Mouse (Mus musculus) heart, postnatal 25 days (tissue): ENCODE data around the gene Podnl1. TPM values are rescaled to one million over a fixed set of nuclear protein-coding genes. Genes with fewer than 3 reads are reported as not detected.

Experiments
- DNase-seq: peaks from one replicate; pipeline ENCODE4 v3.0.0; 2022; ENCODE audit warnings: low spot score
- intact Hi-C: fragments of 180-260 bp; cut with DNase I; formaldehyde crosslinking; loops from one replicate; pipeline ENCODE4 v1.15.1; 2025
- microRNA-seq: library from miRNA; unstranded; fragments of <30 nt; microRNA quantifications from one replicate; pipeline ENCODE4 v1.2.0, GENCODE M21; 2022
- total RNA-seq, 2 experiments: library from RNA; stranded (reverse); gene quantifications; 2 replicates each; pipeline ENCODE4 v1.2.3; 2021

The Podnl1 gene
- total RNA-seq, 2 experiments from 2014 or later: not detected

DNA sequence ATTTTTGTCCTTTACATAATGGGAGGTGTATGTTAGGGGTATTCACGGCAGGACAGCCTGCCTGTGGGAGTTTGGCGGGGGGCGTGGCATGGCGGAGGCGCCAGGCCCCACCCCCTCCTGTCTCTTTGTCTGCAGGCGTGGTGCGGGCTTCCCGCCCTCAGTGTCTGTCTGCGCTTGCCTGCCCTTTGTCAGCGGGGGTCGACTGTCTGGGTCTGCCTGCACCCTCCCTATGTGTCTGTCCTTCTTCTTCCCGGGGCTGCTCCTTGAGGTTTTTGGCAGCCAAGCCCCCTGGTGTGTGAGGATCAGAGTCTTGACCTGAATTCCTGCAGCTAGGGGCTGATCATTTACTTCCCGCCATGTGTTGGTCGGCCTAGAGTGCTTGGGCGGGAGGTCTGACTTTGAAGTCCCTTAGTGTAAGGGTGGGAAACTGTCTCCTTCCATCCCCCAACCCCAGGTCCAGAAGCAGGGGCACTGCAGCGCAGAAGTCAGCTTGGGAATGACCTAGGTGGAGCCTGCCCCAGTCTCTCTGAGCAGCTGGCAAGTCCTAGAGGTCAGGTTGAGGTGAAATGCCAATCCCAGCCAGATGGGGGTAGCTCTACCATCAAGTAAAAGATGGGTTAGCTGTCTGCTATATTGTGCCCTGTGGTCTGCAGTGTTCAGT lies 54.9 kb downstream of the Podnl1 start:
- intact Hi-C loops: loop anchor here (5.0 to 10.0 kb wide), 2 partner anchors 54 to 138 kb away; partner anchors contain the start of genes Il27ra, Rln3 and Zswim4
- no peak for DNase-seq

Small RNAs within 50 kb of the gene (microRNA-seq; reads per million reads assigned to microRNA genes)
- gene Gm25110 (not detected), gene Mir181c (1,073 reads per million, percentile 80 among the genes with 10 or more reads in this experiment), gene Mir181d (2,117 reads per million, percentile 85 among the genes with 10 or more reads in this experiment), gene Mir709 (not detected)

Other genes starting within 250 kb of the Podnl1 start
- 10 to 100 TPM; 12.7 to 17.8 TPM for gene Adgrl1, start 225.9 kb upstream of the Podnl1 start, total RNA-seq
- under 1 TPM; 0.61 to 0.70 TPM for gene Gm10644, start 170.8 kb upstream of the Podnl1 start, total RNA-seq
- 1 to 10 TPM; 1.1 to 1.7 TPM for gene Asf1b, start 170.5 kb upstream of the Podnl1 start, total RNA-seq
- 100 to 1,000 TPM; 353 to 360 TPM for gene Prkaca, start 153.0 kb upstream of the Podnl1 start, total RNA-seq
- 10 to 100 TPM; 27.4 to 30.9 TPM for gene Samd1, start 128.3 kb upstream of the Podnl1 start, total RNA-seq
- gene 1700067K01Rik, start 124.5 kb upstream of the Podnl1 start, total RNA-seq: under 1 TPM in 1 of 2 experiments, not detected in 1; 0.26 TPM
- 1 to 10 TPM; 2.8 to 3.1 TPM for gene 2210011C24Rik, start 113.8 kb upstream of the Podnl1 start, total RNA-seq
- under 1 TPM; 0.28 to 0.36 TPM for gene Palm3, start 104.5 kb upstream of the Podnl1 start, total RNA-seq
- gene Il27ra, start 83.4 kb upstream of the Podnl1 start, total RNA-seq: 1 to 10 TPM; 4.0 to 4.2 TPM
- gene Rln3, start 81.0 kb upstream of the Podnl1 start, total RNA-seq: not detected
- gene Gm10643, start 60.9 kb upstream of the Podnl1 start, total RNA-seq: 1 to 10 TPM; 3.2 to 3.3 TPM
- 1 to 10 TPM; 8.5 to 9.7 TPM for gene Rfx1, start 59.2 kb upstream of the Podnl1 start, total RNA-seq
- gene Dcaf15, start 21.2 kb upstream of the Podnl1 start, total RNA-seq: 1 to 10 TPM; 5.9 to 7.2 TPM
- gene Cc2d1a, start 21.9 kb downstream of the Podnl1 start, total RNA-seq: 10 to 100 TPM; 10.3 to 11.8 TPM
- gene 4930432K21Rik, start 22.0 kb downstream of the Podnl1 start, total RNA-seq: under 1 TPM; 0.10 to 0.28 TPM
- 1 to 10 TPM in 1 of 2 experiments, under 1 TPM in 1; 0.73 to 1.4 TPM for gene Nanos3, start 59.2 kb downstream of the Podnl1 start, total RNA-seq
- 1 to 10 TPM; 8.2 to 8.8 TPM for gene Zswim4, start 111.1 kb downstream of the Podnl1 start, total RNA-seq
- gene D8Ertd738e, start 123.7 kb downstream of the Podnl1 start, total RNA-seq: 100 to 1,000 TPM; 227 to 240 TPM
- 10 to 100 TPM; 10.2 to 10.3 TPM for gene Mri1, start 131.3 kb downstream of the Podnl1 start, total RNA-seq
- gene Ccdc130, start 144.4 kb downstream of the Podnl1 start, total RNA-seq: 10 to 100 TPM in 1 of 2 experiments, 1 to 10 TPM in 1; 9.2 to 10.3 TPM